Mouse (Mus musculus): ENCODE data around the gene Rpl7a. TPM values are rescaled to one million over a fixed set of nuclear protein-coding genes. Genes with fewer than 3 reads are reported as not detected.

Rpl7a gene
- polyA plus RNA-seq, 1 experiment from 2014 or later, result 364 TPM

DNA sequence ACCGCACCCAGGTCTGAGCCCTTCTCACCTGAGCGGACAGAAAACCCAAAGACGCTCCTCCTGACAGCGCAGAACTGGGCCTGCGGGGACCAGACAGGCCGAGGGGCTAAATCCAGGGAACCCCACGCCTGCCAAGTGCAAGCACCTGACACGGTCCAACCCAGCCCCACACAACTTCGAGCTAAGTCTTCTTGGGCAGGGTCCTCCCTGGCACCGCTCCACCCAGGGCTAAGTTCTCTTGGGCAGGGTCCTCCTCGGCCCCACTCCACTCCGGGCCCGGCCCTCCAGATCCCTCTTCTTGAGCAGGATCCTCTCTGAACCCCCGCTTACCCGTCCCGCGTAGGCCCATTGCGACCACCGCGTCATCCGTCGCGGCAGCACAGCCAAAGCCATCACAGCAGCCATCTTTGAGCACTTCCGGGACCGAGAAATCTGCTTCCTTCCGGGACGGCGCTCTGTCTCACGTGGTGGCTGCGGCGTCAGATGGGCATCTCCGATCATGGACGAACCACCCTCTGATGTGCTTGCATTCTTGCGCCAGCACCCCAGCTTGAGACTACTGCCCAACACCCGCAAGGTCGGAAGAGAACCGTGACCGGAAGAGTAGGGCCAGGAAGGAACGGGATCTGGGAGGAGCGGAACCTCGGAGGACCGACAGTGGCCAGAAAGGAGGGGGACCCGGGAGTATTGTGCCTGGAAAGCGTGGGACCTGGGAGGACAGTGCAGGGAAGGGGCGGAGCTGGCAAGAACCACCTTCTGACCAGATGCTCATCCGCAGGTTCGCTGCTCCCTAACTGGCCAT, 5.6 kb downstream of the Rpl7a start, which contains the start of the genes Surf2 and Surf1:
Surf2 (plus strand) TSS at position 441 of the 802 bp plus-strand sequence.
Surf1 (minus strand) TSS at position 604 of the 802 bp plus-strand sequence.
- Histone ChIP-seq H3K27me3 (replicated peaks) (no peaks in the 10 kb centered on the region), H3K9me3 (no peaks in the 10 kb centered on the region), H3K27ac (replicated peaks) (peak within 1 kb of the TSS; percentile 82), H3K9ac (peak within 1 kb of the TSS; percentile 92), H3K4me2 (peak within 1 kb of the TSS; percentile 100), H3K36me3 (peaks cover 67% of the 10 kb centered on the region), H3K4me3 (peak within 1 kb of the TSS; percentile 87), H3K4me1 (peaks cover 50% of the 10 kb centered on the region)
- WGBS, result 1% methylated on average over 47 of the region's 47 CpGs
- ATAC-seq (ENCODE audit: extremely low read depth, insufficient number of reproducible peaks, low FRiP score, low TSS enrichment), result peak; percentile 61

DNA sequence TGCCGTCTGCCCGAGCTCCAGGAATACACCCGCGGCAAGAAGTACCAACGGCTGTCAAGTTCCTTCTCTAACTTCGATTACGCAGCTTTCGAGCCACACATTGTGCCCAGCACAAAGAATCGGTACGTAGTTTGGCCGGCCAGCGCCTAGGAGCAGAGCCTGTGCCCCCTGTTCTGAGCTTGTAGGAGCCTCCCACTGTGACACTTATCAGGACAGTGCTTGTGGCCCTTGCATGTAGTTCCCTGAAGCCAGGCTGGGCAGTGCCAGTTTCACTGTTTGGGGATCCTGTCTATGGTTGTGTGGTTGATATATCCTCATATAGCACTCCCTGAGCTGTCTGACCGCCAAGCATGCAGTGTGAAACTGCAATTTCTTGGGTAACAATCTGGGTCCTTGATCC, 6.2 kb downstream of the Rpl7a start:
- H3K4me3 ChIP-seq, result peak overlapping the region; percentile 87
- WGBS, result 2% methylated on average over 13 of the region's 13 CpGs

DNA sequence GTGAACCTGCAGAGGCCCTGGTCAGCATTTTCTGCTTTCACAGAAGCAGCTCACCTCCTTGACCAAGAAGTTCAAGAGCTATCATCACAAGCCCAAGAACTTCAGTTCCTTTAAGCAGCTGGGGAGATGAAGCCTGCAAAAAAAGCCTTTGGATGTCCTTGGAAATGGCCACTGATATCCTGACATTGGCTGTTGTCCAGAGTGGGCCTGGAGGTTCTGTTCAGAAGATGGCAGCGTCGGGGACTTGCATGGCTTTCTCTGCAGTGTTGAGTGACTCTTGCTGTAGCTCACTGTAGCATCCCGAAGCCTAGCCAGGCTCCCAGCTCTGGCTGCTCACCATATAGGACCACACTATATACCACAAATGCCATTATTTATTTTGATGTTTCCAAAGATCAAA, 9.1 kb downstream of the Rpl7a start:
- 80% methylated on average over 3 of the region's 3 CpGs for WGBS
- Histone ChIP-seq H3K4me2 (no peak overlapping the region), H3K27ac (replicated peaks) (no peak overlapping the region), H3K9me3 (no peaks in the 10 kb centered on the region), H3K36me3 (peaks cover 68% of the 10 kb centered on the region), H3K4me1 (peaks cover 40% of the 10 kb centered on the region), H3K27me3 (replicated peaks) (no peaks in the 10 kb centered on the region), H3K9ac (no peak overlapping the region), H3K4me3 (no peak overlapping the region)
- ATAC-seq (ENCODE audit: extremely low read depth, insufficient number of reproducible peaks, low FRiP score, low TSS enrichment), result no peak

More for the DNA sequence above, 6.2 kb downstream of the Rpl7a start:
- Histone ChIP-seq H3K9me3 (no peaks in the 10 kb centered on the region), H3K4me2 (peak overlapping the region; percentile 100), H3K36me3 (peaks cover 68% of the 10 kb centered on the region), H3K4me1 (peaks cover 50% of the 10 kb centered on the region), H3K27ac (replicated peaks) (peak overlapping the region; percentile 82), H3K27me3 (replicated peaks) (no peaks in the 10 kb centered on the region), H3K9ac (peak overlapping the region; percentile 92)
- no peak for ATAC-seq (ENCODE audit: extremely low read depth, insufficient number of reproducible peaks, low FRiP score, low TSS enrichment)

DNA sequence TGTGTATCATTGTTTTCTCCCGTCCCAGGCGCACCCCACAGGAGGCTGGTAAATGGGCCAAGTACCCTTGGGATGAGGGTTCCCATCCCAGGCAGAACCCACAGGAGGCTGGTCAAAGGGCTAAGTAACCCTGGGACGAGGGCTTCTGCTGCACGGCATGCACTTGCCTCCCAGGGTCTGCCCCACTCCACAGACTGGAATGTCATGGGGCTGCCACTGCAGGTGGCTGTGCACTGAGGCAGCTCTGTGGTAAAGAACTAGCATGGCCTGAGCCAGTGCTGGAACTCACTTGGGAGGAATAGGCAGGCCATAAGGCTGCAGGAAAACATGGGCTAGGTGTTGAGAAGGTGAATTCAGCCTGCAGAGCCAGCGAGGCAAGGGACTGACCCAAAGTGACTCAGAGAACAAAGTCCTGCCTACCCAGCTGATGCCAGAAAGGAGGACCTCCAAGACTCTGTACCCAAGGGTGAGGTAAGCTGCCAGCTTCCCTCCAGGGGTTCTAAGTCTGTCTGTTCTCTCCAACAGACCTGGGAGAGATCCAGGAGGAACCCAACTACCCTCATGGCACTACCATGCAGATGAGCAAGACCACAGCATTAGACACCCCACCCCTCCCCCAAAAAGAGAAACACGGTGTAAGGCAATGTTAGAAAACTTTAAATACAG, 9.8 kb downstream of the Rpl7a start:
- no peak overlapping the region for H3K9ac ChIP-seq
- peaks cover 34% of the 10 kb centered on the region for H3K4me1 ChIP-seq
- no peaks in the 10 kb centered on the region for H3K27me3 ChIP-seq (replicated peaks)
- WGBS, result 88% methylated on average over 6 of the region's 6 CpGs
- no peak overlapping the region for H3K27ac ChIP-seq (replicated peaks)
- H3K4me3 ChIP-seq, result no peak overlapping the region
- H3K4me2 ChIP-seq, result no peak overlapping the region
- H3K9me3 ChIP-seq, result no peaks in the 10 kb centered on the region
- peaks cover 75% of the 10 kb centered on the region for H3K36me3 ChIP-seq
- ATAC-seq (ENCODE audit: extremely low read depth, insufficient number of reproducible peaks, low FRiP score, low TSS enrichment), result no peak

DNA sequence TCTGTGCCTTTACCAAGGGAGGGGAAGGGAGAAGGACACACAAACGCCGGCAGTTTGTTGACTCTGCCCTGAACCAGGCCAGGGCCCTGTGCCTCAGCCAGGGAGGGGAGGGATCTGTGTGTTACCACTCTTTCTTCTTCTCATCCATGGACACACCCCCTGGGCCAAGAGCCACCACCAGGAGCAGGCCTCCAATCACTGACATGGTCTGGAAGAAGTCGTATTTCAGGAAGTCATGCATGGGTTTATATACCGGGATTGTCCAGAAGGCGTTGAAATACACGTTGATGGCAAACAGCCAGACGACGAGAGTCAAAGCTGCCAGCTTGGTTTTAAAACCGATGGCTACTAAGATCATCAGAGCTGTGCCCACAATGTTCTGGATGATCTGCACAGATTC, 11.2 kb downstream of the Rpl7a start:
- no peak overlapping the region for H3K4me3 ChIP-seq
- H3K27me3 ChIP-seq (replicated peaks), result no peaks in the 10 kb centered on the region
- H3K4me1 ChIP-seq, result peaks cover 26% of the 10 kb centered on the region
- WGBS, result 51% methylated on average over 9 of the region's 9 CpGs
- ATAC-seq (ENCODE audit: extremely low read depth, insufficient number of reproducible peaks, low FRiP score, low TSS enrichment), result no peak
- H3K36me3 ChIP-seq, result peaks cover 89% of the 10 kb centered on the region
- H3K9ac ChIP-seq, result no peak overlapping the region
- no peak overlapping the region for H3K4me2 ChIP-seq
- H3K9me3 ChIP-seq, result no peaks in the 10 kb centered on the region
- peak overlapping the region; percentile 45 for H3K27ac ChIP-seq (replicated peaks)

DNA sequence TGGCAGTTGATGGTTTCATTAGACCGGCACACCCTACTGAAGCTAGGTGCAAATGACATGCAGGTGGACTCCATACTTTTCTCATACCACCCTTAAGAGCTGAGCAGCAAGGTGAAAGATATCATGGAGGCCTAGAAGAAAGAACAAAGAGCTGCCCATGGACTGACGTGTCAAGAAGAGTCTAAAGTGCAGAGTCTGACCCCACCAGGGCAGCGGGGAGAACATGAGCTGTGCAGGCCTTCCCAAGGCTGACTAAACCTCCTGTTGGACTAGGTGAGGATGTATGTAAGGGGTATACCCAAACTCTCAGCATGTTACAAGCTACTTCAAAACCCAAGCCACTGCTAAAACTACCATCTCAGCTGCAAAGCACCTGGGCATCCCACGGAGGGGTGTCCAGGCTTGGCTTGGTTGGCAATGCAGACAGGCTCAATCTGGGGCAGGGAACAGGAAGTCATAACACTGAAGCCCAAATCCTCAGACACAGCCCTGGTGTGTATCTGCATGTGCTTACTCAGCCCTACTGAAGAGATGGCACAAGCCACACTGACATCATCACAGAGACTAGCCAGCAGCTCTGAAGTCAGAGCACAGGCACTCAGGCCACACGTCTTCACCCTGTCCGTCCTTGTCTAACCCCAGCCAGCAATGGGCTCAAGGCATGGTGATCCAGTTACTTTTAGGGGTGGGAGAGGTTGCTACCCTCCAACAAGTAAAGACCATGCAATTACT, 17.3 kb downstream of the Rpl7a start:
- H3K4me3 ChIP-seq, result no peak overlapping the region
- H3K9ac ChIP-seq, result no peak overlapping the region
- H3K9me3 ChIP-seq, result no peaks in the 10 kb centered on the region
- no peak for ATAC-seq (ENCODE audit: extremely low read depth, insufficient number of reproducible peaks, low FRiP score, low TSS enrichment)
- H3K4me1 ChIP-seq, result peaks cover 47% of the 10 kb centered on the region
- H3K36me3 ChIP-seq, result peaks cover 90% of the 10 kb centered on the region
- H3K4me2 ChIP-seq, result no peak overlapping the region
- H3K27ac ChIP-seq (replicated peaks), result no peak overlapping the region
- 79% methylated on average over 6 of the region's 6 CpGs for WGBS
- H3K27me3 ChIP-seq (replicated peaks), result no peaks in the 10 kb centered on the region

DNA sequence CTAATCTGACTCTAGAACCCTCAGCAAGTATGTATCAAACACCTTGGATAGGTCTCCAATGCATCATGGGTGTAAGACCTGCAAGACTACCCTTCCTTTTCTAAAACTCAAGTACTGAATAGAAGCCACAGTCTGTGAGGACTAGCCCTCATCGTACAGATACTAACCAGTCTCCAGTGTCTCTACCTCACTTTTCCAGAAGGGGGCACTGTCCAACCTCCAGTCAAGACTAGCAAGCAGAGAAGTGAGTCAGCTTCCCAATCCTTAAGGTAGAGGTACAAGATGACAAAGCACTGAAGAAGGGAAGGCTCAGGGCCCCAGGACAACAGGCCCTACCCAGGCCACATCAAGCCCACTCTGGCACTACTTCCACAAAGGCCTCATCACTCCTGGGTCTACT, 19.8 kb downstream of the Rpl7a start:
- no peak overlapping the region for H3K4me3 ChIP-seq
- no peak overlapping the region for H3K27ac ChIP-seq (replicated peaks)
- peaks cover 50% of the 10 kb centered on the region for H3K4me1 ChIP-seq
- H3K9me3 ChIP-seq, result no peaks in the 10 kb centered on the region
- ATAC-seq (ENCODE audit: extremely low read depth, insufficient number of reproducible peaks, low FRiP score, low TSS enrichment), result no peak
- no peak overlapping the region for H3K9ac ChIP-seq
- WGBS, result 45% methylated on average over 1 of the region's 1 CpGs
- H3K27me3 ChIP-seq (replicated peaks), result no peaks in the 10 kb centered on the region
- peaks cover 65% of the 10 kb centered on the region for H3K36me3 ChIP-seq
- H3K4me2 ChIP-seq, result peak overlapping the region; percentile 84; the same call in 1 of the 2 replicates

DNA sequence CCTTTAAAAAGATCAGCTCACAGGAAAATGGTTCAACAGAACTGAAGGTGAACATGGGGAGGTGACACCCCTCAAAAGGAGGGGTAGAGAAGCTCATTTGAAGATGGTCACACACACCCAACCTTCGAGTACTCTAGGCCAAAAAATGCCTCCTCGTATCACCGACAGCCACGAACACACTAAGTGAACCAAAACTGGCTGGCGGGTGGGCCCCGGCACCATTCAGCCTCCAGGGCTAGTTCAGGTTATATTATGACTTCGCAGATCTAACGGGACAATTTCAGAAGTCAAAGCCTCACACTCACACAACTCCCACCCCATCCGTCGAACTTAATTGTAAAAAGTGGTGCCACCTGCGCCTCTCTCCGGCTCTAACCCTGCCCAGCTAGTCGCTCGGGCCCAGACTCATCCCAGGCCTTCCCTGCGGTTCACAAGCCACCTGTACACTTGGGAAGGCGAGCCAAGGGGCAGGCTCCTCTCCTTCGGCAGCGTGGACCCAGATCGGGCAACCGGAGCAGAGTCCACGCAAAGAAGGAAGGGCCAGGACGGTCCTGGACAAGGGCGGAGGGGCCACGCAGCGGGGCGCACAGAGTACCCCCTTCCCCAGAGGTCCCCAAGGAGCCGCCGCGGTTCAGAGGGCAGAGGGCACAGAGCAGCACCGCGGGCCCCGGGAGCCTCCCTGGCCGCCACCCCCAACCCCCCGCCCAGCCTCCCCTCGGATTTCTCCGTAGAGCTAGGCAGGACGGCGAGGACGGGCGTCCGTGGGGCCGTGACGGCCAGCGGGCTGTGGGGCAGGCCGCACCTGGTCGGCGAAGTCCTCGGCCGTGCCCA, 22.1 kb downstream of the Rpl7a start:
- 1% methylated on average over 47 of the region's 49 CpGs for WGBS
- peaks cover 48% of the 10 kb centered on the region for H3K4me1 ChIP-seq
- peaks cover 42% of the 10 kb centered on the region for H3K36me3 ChIP-seq
- no peaks in the 10 kb centered on the region for H3K27me3 ChIP-seq (replicated peaks)
- H3K4me2 ChIP-seq, result peak overlapping the region; percentile 84
- H3K9me3 ChIP-seq, result no peaks in the 10 kb centered on the region
- H3K9ac ChIP-seq, result peak overlapping the region; percentile 99
- ATAC-seq (ENCODE audit: extremely low read depth, insufficient number of reproducible peaks, low FRiP score, low TSS enrichment), result peak; percentile 15
- peak overlapping the region; percentile 92 for H3K27ac ChIP-seq (replicated peaks)
- peak overlapping the region; percentile 90 for H3K4me3 ChIP-seq

DNA sequence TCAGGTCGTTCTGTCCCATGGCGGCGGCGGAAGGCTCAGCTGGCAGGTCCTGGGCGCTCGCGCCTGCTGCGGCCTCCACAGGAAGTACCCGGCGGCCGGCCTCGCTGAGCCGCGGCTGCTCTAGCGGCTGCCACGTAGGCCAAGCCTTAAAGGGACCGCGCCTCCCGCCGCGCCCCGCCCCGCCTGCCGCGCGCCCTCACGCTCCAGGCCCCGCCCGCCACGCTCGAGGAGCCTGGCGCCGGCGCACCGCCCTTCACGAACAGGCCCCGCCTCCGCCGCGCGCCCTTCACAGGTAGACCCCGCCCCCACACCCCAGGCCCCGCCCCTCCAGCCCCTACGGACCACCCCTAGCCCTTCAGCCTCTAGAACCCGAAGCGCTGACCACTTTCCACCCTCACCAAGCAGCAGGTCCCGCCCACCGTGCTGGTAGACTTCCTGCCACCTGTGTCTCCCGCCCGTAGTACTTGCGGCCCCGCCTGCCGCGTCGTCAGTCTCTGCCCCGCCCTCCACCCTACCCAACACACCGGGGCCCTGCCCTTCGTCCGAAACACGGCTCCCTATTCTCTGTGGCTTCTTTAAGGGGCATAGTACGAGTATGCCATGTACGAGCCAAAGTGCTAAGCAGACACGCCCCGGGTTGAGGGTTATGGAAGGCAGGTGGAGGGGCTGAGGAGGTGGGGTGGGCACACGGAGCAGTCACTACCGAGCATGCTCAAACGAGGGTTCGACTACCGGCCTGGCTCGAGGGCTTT, 22.9 kb downstream of the Rpl7a start, which contains the start of the genes Surf4 and Stkld1:
Surf4 (minus strand) TSS at position 625 of the 752 bp plus-strand sequence.
Stkld1 (plus strand) TSS at position 744 of the 752 bp plus-strand sequence.
- peak within 1 kb of the TSS; percentile 90 for H3K4me3 ChIP-seq
- peaks cover 41% of the 10 kb centered on the region for H3K4me1 ChIP-seq
- peak within 1 kb of the TSS; percentile 84 for H3K4me2 ChIP-seq
- no peaks in the 10 kb centered on the region for H3K9me3 ChIP-seq
- 2% methylated on average over 70 of the region's 70 CpGs for WGBS
- peak within 1 kb of the TSS; percentile 92 for H3K27ac ChIP-seq (replicated peaks)
- H3K9ac ChIP-seq, result peak within 1 kb of the TSS; percentile 99
- H3K36me3 ChIP-seq, result peaks cover 35% of the 10 kb centered on the region
- no peaks in the 10 kb centered on the region for H3K27me3 ChIP-seq (replicated peaks)
- ATAC-seq (ENCODE audit: extremely low read depth, insufficient number of reproducible peaks, low FRiP score, low TSS enrichment), result peak; percentile 93

DNA sequence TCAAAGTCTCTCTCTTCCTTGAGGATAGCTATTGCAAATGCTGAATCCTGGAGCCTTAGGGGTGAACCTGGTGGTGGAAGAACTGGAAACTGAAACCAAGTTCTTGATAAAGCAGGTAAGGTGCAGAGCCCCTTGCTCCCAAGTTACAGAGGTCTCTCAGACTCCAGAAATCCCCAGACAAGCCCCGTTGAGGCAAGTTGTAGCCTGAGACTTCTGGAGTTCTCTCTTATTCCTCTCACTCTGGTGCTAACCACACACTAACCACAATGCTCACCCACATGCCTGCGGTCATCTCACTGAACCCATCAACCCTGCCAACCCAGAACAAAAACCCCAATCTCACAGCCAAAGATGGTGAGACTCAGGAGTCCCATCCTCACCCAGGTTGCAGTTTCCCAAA, 24.7 kb downstream of the Rpl7a start:
- WGBS, result 85% methylated on average over 2 of the region's 2 CpGs
- H3K27ac ChIP-seq (replicated peaks), result no peak overlapping the region
- no peak overlapping the region for H3K4me2 ChIP-seq
- H3K27me3 ChIP-seq (replicated peaks), result no peaks in the 10 kb centered on the region
- H3K4me1 ChIP-seq, result peaks cover 25% of the 10 kb centered on the region
- H3K9ac ChIP-seq, result no peak overlapping the region
- H3K36me3 ChIP-seq, result peaks cover 17% of the 10 kb centered on the region
- no peak for ATAC-seq (ENCODE audit: extremely low read depth, insufficient number of reproducible peaks, low FRiP score, low TSS enrichment)
- no peaks in the 10 kb centered on the region for H3K9me3 ChIP-seq
- H3K4me3 ChIP-seq, result no peak overlapping the region

All from heart, embryonic 13.5 days (tissue).